Mouse (Mus musculus) embryonic fibroblast, embryonic 13.5 days (primary cell): ENCODE data around the gene Sox14.

ENCODE experiments used
- CTCF ChIP-seq: IDR thresholded peaks from 2 replicates; pipeline ENCODE4 v1.5.1; 2011; ENCODE audit warnings: mild to moderate bottlenecking, control low read depth, low read length, moderate library complexity, borderline replicate concordance; ENCODE audit not compliant: insufficient read depth
- POLR2A ChIP-seq: IDR thresholded peaks from 2 replicates; pipeline ENCODE4 v1.6.1; 2011; ENCODE audit warnings: low read depth, mild to moderate bottlenecking, control low read depth, low read length, moderate library complexity

DNA sequence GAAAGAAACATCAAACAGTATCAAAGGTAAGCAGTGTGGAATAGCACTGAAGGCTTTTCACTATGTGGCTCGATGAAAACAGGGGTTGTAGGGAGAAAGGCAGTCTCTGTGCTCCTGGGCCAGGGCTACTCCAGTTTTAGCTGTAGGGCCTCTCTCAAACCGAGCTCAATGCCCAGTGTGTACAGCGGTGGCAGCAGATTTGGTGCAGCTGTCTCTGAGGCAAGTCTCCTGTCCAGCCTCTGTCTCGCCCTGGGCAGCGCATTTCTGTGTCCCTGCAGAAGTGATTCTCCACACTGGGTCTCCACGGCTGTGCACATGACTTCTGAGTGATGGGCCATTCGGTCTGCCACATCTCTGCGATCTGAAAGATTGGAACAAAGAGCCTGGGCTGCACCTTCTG lies 27.6 kb downstream of the Sox14 start:
- TF ChIP-seq CTCF (no peak), POLR2A (no peak)
